Mouse (Mus musculus) A20 (cell line): ENCODE measurements around the gene Zfp85.
"Not testable (repeated sequence)": the region's sequence is repeated elsewhere in the genome, so short reads cannot be mapped to it uniquely, and the experiment has no call there.

Source experiments
- DNase-seq: peaks from one replicate; pipeline ENCODE4 v3.0.0-alpha.2; 2011; ENCODE audit warnings: low read depth, low spot score

The Zfp85 gene

GRCm38 (mm10) chr13:67754333-67755306 is at the start of gene Zfp85:
Zfp85 (minus strand) TSS chr13:67755228.
- DNase-seq, result peak; percentile 82

GRCm38 (mm10) chr13:67799151-67799550 is 44.1 kb upstream of the Zfp85 start:
- not testable (repeated sequence) for DNase-seq

- no peak for DNase-seq
Measured at GRCm38 (mm10) chr13:67798618-67799017, 43.6 kb upstream of the Zfp85 start.

- no peak for DNase-seq
Measured at GRCm38 (mm10) chr13:67791921-67792455, 37.0 kb upstream of the Zfp85 start.

GRCm38 (mm10) chr13:67779265-67780221 is 24.5 kb upstream of the Zfp85 start, which contains the start of gene Zfp493:
Zfp493 (plus strand) TSS chr13:67779693.
- DNase-seq, result peak; percentile 83

- no peak for DNase-seq
Measured at GRCm38 (mm10) chr13:67763031-67763768, 8.2 kb upstream of the Zfp85 start.

- DNase-seq, result no peak
Measured at GRCm38 (mm10) chr13:67759966-67760365, 4.9 kb upstream of the Zfp85 start.

GRCm38 (mm10) chr13:67755761-67756160 is 733 bp upstream of the Zfp85 start:
- no peak for DNase-seq

GRCm38 (mm10) chr13:67743896-67744295 is 11.1 kb downstream of the Zfp85 start:
- no peak for DNase-seq

GRCm38 (mm10) chr13:67742941-67743340 is 12.1 kb downstream of the Zfp85 start:
- no peak for DNase-seq

GRCm38 (mm10) chr13:67734391-67734790 is 20.6 kb downstream of the Zfp85 start:
- not testable (repeated sequence) for DNase-seq

- not testable (repeated sequence) for DNase-seq
Measured at GRCm38 (mm10) chr13:67729441-67729840, 25.6 kb downstream of the Zfp85 start.

GRCm38 (mm10) chr13:67728641-67729318 is 26.2 kb downstream of the Zfp85 start, which contains the start of gene Zfp65:
Zfp65 (minus strand) TSS chr13:67729173.
- peak; percentile 79 for DNase-seq

- peak; percentile 8 for DNase-seq
Measured at GRCm38 (mm10) chr13:67728106-67728505, 26.9 kb downstream of the Zfp85 start.

GRCm38 (mm10) chr13:67725331-67725730 is 29.7 kb downstream of the Zfp85 start:
- not testable (repeated sequence) for DNase-seq

GRCm38 (mm10) chr13:67723848-67724479 is 31.1 kb downstream of the Zfp85 start:
- DNase-seq, result peak; percentile 93
